Mouse (Mus musculus) ovary, postnatal 10 days (tissue): Measurements from ENCODE around the gene Rasgef1b.

Experiments used
- DNase-seq: peaks from one replicate; pipeline ENCODE4 v3.0.0; 2022; ENCODE audit warnings: low spot score

The Rasgef1b gene

DNA sequence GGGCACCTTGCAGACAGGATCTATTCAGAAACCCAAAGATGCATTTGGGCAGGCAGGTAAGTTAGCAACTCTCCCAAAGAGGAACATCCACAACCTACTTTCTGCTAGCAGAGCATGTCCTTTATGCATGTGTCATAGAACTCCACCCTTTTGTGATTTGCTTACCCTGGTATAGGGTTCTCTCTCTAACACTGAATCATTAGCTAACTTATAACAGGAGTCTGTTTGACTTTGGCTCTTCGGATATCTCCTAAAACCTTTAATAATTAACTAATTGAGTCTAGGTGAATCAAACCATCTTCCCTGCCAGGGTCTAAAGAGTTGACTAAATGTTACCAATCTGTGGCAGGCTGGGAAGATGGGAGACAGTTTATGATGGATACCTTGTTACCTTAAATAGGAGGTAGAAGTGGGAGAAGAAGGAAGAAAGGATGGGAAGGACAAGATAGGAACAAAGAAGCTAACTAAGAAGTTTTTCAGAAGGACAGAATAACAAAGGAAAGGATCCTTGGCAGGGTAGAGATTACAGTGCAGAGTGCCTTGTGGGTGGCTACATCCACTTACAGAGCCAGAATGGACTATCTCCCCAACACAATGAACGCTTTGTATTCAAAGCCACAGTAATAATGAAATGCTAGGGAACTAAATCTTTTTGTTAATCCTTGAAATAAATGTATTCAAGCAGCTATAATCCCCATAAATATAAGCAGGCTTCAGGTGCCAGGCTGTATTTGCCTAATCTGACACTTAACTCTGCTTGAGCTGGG lies 186.7 kb downstream of the Rasgef1b start:
- no peak for DNase-seq

- no peak for DNase-seq
These were observed 187.5 kb downstream of the Rasgef1b start for GRCm38 (mm10) chr5:99541321-99541895.

- DNase-seq, result no peak
These were observed 195.4 kb downstream of the Rasgef1b start for GRCm38 (mm10) chr5:99533416-99533815.

- no peak for DNase-seq
These were observed 202.1 kb downstream of the Rasgef1b start for GRCm38 (mm10) chr5:99526797-99527201.

- DNase-seq, result no peak
These were observed 203.2 kb downstream of the Rasgef1b start for GRCm38 (mm10) chr5:99525649-99526048.

- no peak for DNase-seq
These were observed 206.1 kb downstream of the Rasgef1b start for GRCm38 (mm10) chr5:99522571-99523269.

DNA sequence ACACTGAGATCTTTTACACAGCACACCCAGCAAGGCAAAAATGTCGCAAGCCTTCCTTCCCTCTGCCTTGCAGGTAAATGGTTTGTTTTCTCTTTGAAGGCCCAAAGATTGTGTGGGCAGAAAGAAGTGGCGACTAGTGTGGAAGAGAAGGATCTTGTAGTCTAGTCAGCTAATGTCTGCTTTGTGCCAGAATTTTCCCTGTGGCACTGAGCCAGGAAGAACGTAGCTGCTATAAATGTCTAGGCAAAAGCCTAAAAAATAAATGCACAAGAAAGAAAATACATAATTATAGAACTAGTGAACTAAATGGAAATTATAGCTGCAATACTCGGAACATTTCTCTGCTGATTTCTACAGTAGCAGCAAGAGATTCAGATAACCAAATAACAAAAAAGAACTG lies 207.5 kb downstream of the Rasgef1b start:
- DNase-seq, result no peak

DNA sequence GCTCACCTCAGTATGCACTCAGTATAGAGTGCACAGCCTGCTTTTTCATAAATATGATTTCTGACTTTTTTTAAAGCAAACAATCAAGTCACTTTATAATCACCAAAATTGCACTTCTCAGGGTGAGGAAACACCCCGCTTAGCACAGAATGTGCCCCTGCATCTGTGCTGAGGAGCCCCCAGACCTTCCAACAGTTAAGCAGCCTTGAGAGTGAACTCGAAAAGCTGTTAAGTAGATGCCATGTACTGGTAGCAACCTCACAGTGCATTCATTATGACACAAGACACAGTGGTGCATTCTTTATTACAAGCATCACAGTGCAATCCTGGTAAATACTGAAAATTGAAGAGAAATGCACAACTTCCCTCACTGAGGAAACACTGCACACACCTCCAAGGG lies 209.3 kb downstream of the Rasgef1b start:
- no peak for DNase-seq

- no peak for DNase-seq
These were observed 209.8 kb downstream of the Rasgef1b start for GRCm38 (mm10) chr5:99519023-99519422.

DNA sequence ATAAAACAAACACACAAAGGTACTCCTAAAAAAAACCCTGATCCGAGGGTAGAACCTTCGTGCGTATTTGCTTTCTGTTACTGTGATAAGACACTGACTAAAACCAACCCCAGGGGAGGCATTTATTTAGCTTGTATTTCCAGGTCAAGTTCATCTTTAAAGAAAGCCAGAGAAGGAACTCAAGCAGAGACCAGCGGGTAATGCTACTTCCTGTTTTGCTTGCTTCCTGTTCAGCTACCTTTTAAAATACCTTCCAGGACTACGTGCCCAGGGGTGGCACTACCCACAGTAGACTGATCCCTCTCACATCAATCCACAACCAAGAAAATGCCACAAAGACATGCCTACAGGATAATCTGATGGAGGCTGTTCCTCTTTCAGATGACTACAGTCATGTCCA lies 212.7 kb downstream of the Rasgef1b start:
- DNase-seq, result no peak

- no peak for DNase-seq
These were observed 213.1 kb downstream of the Rasgef1b start for GRCm38 (mm10) chr5:99515764-99516163.

- no peak for DNase-seq
These were observed 215.5 kb downstream of the Rasgef1b start for GRCm38 (mm10) chr5:99513209-99513880.

DNA sequence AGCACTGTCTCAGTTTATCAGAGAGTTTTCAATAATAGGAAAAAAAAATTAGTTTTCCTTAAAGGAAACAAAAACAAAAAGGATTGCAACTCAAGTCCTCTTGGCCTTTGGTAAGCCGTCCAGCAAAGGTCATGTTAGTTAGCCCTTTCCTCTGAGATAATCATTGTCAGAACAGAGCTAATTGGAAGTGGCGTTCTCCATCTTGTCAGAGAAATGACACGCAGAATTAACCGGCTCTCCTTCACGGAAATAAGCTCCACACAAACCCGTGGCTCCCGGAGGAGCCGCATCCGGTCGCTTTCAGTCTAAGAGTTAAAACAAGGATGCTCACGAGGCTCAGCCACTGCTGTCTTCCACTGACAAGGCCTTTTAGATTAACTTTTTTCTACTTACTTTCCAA lies 217.8 kb downstream of the Rasgef1b start:
- no peak for DNase-seq

DNA sequence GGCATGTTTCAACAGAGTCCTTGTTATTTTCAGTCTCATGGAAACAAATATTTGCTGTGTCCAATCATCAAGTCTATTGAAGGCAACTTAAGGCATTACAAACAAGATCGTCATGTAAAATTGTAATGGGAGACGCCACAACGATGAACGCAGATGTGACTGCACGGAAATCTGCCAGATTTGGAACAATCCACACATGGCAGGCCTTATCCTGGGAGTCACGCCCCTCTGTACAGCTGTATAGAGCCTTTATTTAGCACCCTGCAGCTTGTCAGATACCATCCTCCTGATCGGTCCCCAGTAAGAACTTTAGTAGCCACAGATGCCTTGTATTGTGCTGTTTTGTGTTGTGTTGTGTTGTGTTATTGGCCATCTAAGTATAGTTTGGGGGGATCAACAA lies 222.8 kb downstream of the Rasgef1b start:
- no peak for DNase-seq

DNA sequence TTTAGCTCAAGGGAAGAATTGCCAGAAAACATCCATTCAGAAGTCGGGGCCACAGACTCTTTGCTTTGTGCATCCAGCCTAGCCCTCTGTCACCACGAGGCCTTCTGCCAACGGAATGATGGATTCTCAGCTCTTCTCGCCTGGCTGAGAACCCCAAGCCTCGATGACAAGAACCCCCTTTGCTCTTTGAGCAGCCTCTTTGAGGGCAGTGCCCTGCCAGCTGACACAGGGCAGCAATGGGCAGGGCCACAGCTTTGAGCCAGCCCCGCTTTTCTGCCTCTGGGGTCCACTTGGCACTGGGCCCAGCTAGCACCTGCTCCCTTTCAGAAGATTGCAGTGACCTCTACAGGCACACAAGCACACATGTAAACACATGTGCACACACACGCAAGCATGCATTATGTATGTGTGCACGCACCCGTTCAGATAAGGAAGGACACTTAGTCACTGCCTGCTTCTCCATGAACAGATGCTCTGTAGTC lies 224.5 kb downstream of the Rasgef1b start:
- no peak for DNase-seq

- no peak for DNase-seq
These were observed 226.2 kb downstream of the Rasgef1b start for GRCm38 (mm10) chr5:99502681-99503080.

DNA sequence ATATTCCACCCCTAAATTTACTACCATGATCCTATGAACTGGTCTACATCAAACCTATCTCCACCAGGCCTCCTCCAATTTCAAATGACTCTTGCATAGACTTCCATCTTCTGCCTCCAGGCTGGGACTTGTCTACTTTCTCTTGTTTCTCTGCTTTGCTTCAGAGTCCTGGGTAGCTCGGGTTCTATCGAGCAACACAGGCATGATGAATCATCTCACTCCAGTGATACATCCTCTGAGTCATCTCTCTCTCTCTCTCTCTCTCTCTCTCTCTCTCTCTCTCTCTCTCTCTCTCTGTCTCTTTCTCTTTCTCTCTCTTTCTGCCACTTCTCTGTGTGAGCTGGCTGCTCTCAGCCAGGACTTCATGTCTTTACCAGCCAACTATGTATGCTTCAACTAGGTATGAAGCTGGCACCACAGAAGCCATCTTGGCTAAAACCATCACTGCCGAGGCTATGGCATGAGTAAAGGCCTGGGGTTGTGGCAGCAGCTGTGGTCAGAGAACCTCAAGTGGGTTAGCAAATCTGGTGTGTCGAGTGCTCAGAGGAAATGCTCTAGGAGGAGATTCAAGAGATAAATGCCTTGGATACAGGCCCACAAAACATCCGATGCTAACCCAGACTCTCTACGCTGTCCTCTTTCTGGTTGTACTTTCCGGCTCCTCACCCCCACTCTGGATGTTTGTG lies 229.3 kb downstream of the Rasgef1b start:
- DNase-seq, result no peak

- no peak for DNase-seq
These were observed 231.0 kb downstream of the Rasgef1b start for GRCm38 (mm10) chr5:99497856-99498255.

DNA sequence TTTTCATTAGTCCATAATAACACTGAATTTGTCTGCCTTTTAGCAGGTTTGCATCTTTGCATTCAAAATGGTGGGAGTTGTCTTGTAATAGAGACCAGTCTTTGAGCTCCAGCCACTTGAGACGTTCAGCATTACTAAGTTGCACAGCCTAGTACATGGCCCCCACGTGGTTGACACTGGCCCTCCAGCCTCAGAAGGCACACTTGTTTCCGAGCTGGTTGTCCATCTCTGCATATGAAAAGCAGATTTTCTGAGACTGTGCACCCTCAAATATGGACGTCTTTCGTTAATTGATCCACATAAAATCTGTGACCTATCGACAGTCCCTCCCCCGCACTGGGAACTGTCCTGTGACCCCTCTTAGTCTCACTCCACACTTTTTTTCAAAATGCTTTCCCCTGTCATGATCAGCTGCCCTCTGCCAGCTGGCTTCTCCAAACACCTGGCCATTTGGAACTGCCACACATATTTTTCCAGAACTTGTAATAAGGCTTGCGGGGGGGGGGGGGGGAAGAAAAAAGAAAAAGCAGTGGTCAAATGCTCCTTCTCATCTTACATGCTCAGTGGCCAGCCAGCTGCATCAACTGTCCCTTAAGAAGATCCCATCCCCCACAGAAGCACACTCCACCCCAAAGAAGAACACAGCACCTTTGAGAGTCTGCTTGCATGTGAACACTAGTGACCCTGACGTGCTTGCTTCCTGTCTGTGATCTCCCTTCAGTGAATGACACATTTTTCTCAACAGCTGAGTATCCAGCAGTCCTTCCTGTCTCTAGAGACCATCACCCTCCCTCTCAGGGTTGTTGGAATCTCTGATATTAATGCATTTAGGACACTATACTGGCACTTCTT lies 231.7 kb downstream of the Rasgef1b start:
- no peak for DNase-seq

GRCm38 (mm10) chr5:99496157-99496453 lies 232.8 kb downstream of the Rasgef1b start:
- no peak for DNase-seq
